Mouse (Mus musculus) heart, adult 10 weeks (tissue): ENCODE results near the gene E130116L18Rik. TPM values are rescaled to one million over a fixed set of nuclear protein-coding genes. Genes with fewer than 3 reads are reported as not detected.

Source experiments
- polyA plus RNA-seq: library from polyadenylated mRNA; stranded (reverse); fragments of 350-450 nt; fragmentation: Illumina TruSeq; extraction: RNeasy Lipid Tissue Mini Kit (QIAGEN cat#74804); gene quantifications from one replicate; pipeline ENCODE4 v1.2.3, GENCODE M21; 2014; ENCODE audit warnings: low read depth, low replicate concordance

E130116L18Rik gene
- polyA plus RNA-seq: not detected

GRCm38 (mm10) chr5:25222752-25223702 is at the start of gene E130116L18Rik:
E130116L18Rik (minus strand) TSS chr5:25223153.

GRCm38 (mm10) chr5:25221604-25222003 is 1.3 kb downstream of the E130116L18Rik start, which contains the start of gene Galnt11:
Galnt11 (plus strand) TSS chr5:25221904.

GRCm38 (mm10) chr5:25181004-25181531 is 41.9 kb downstream of the E130116L18Rik start, which contains the start of gene Galntl5:
Galntl5 (plus strand) TSS chr5:25181460.

Other genes with a start within 250 kb of the E130116L18Rik start
- gene Prkag2, start 122.5 kb downstream of the E130116L18Rik start, polyA plus RNA-seq: 38.2 TPM
- not detected for gene Galntl5, start 41.7 kb downstream of the E130116L18Rik start, polyA plus RNA-seq
- gene Galnt11, start 1.2 kb downstream of the E130116L18Rik start, polyA plus RNA-seq: 21.3 TPM